Mouse (Mus musculus) layer of hippocampus, adult 9-11 months (tissue): ENCODE results near the gene Lasp1.
"Not testable (repeated sequence)": the region's sequence is repeated elsewhere in the genome, so short reads cannot be mapped to it uniquely, and the experiment has no call there.

Experiments
- DNase-seq: peaks from one replicate; pipeline ENCODE4 v3.0.0; 2022

Gene Lasp1

GRCm38 (mm10) chr11:97830501-97830900, 31.7 kb downstream of the Lasp1 start:
- no peak for DNase-seq

DNA sequence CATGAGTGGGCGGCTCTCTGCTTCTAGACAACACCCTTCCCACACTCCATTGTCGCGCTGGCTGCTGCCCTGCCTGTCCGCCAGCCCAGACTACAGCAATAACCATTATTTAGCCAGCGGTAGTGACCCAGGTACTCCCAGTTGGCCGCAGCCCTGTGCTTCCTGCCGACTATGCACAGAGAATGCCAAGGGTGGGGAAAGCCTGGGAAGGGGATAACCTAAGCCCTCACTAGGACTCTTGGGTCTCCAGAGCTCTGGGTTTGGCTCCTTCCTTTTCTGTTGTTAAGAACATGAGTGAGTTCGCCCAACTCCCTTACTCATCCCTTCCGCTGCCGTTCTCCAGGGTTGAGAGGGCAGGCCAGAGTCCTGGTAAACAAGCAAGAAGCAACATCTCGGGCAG, 33.2 kb downstream of the Lasp1 start:
- DNase-seq, result no peak

- DNase-seq, result no peak
Measured at GRCm38 (mm10) chr11:97833352-97833751, 34.6 kb downstream of the Lasp1 start.

GRCm38 (mm10) chr11:97836541-97836940, 37.7 kb downstream of the Lasp1 start:
- no peak for DNase-seq

- DNase-seq, result not testable (repeated sequence)
Measured at GRCm38 (mm10) chr11:97837051-97837450, 38.3 kb downstream of the Lasp1 start.

DNA sequence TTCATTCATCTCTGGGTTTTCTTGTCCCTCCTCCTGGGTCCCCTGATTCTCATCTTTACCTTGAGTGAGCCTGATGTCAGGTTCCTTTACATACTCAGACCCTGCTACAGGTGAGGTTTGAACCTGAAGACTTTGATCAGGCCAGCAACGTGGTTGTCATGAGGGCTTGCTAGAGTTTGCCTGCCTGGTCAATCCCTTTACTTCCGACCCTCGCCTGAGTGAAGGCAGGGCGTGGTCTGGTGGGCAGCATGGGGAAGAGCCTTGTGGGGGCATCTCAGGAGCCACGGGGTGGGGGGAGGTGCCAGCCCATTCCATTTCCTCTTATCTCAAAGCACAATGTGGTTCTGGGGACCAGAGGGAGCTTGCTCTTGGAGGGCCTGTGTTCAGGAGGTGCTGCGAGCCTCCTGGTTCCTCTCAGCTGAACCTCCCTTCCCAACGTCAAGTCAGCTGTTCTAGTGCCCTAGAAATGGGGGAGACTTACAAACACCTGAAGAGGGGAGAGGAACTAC, 38.9 kb downstream of the Lasp1 start:
- DNase-seq, result no peak

- DNase-seq, result no peak
Measured at GRCm38 (mm10) chr11:97838779-97839440, 40.1 kb downstream of the Lasp1 start.

- no peak for DNase-seq
Measured at GRCm38 (mm10) chr11:97839441-97840134, 40.8 kb downstream of the Lasp1 start.

GRCm38 (mm10) chr11:97840135-97840490, 41.3 kb downstream of the Lasp1 start:
- DNase-seq, result no peak

GRCm38 (mm10) chr11:97840539-97840954, 41.7 kb downstream of the Lasp1 start, which contains the start of gene B230217C12Rik:
Gene B230217C12Rik (plus strand): TSS chr11:97840780.
- DNase-seq, result no peak

DNA sequence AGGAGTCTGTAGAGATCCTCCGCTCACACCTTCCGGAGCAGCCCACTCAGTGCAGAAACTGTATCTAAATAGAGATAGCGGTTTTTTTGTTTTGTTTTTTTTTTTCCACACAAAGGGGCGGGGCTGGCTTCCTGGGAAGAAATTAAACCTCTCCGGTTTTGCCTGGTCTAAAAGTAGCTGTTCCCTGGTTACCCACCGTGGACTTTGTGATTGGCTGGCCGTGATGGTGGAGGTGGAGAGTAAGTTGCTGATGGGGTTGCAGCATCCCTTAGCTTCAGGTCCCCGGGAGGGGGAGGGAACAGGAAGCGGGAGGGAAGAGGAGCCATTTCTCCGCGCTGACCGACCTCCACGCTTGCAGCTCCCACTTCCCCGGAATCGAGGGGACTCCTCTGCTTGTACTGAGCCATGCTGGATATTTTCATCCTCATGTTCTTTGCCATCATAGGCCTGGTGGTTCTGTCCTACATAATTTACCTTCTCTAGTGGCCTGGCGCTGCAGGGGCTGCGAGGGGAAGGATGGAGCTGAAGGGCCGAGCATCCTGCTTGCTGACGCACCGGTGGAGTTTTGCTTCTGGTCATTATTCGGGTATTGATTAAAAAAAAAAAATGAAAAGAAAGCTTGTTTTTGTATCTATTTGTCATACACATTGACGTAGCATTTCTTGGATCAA, 42.3 kb downstream of the Lasp1 start:
- DNase-seq, result peak; percentile 95

GRCm38 (mm10) chr11:97842001-97842400, 43.2 kb downstream of the Lasp1 start:
- DNase-seq, result no peak

DNA sequence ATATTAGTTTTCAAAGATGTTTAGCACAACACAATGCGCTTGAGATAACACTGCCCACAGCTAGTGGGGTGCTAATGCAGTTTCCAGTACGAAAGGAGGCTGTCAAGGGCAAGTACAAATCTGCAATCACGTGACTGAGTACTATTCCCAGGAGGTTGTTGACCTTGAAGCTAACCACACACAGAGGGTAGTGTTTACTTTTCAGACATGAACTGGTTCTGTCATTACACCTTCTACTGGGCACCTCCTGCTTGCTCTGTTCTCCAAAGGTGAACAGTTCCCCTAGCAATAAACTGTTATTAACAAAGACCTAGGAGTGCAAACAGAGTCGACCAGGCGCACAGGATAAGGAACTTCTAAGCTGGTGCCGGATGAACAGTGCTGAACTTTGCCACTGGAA, 51.6 kb downstream of the Lasp1 start:
- DNase-seq, result no peak

DNA sequence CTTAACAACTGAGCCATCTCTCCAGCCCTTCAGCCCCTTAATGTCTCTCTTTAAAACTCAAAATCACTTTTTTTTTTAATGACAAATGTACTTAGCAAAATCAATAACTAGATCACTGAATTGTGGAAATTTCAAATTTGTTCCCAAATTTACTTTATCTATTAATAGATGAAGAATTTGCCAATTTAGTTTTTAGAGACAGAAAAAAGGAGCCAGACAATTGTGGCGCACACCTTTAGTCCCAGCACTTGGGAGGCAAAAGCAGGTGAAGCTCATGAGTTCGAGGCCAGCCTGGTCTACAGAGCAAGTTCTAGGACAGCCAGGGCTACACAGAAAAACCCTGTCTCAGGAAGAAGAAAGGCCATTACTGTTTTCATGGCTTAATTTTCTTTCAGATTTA, 52.8 kb downstream of the Lasp1 start:
- no peak for DNase-seq

DNA sequence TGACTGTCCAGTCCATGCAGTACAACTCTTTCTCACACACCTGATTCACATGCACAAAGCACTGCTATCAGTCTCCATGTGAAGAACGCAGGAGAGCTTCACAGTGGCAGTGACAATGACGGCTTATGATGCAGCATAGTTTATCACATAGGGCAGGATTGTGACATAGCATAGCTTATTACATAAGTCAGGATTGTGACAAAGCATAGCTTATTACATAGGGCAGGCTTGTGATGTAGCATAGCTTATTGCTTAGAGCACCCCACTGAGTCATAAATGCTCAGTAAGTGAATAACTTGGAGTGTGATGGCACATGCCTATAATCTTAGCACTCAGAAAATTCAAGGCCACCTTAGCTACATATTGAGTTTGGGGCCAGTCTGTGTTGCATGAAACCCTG, 56.7 kb downstream of the Lasp1 start:
- DNase-seq, result no peak

- no peak for DNase-seq
Measured at GRCm38 (mm10) chr11:97862148-97862547, 63.3 kb downstream of the Lasp1 start.

DNA sequence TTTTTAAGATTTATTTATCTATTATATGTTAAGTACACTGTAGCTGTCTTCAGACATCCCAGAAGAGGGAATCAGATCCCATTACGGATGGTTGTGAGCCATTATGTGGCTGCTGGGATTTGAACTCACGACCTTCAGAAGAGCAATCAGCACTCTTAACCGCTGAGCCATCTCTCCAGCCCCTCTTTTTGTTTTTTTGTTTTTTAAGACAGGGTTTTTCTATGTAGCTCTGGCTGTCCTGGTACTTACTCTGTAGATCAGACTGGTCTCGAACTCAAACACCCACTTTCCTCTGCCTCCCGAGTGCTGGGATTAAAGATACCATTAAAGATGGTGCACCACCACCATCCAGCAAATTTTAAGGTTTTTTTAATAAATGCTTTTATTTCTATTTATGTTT, 66.6 kb downstream of the Lasp1 start:
- DNase-seq, result no peak

DNA sequence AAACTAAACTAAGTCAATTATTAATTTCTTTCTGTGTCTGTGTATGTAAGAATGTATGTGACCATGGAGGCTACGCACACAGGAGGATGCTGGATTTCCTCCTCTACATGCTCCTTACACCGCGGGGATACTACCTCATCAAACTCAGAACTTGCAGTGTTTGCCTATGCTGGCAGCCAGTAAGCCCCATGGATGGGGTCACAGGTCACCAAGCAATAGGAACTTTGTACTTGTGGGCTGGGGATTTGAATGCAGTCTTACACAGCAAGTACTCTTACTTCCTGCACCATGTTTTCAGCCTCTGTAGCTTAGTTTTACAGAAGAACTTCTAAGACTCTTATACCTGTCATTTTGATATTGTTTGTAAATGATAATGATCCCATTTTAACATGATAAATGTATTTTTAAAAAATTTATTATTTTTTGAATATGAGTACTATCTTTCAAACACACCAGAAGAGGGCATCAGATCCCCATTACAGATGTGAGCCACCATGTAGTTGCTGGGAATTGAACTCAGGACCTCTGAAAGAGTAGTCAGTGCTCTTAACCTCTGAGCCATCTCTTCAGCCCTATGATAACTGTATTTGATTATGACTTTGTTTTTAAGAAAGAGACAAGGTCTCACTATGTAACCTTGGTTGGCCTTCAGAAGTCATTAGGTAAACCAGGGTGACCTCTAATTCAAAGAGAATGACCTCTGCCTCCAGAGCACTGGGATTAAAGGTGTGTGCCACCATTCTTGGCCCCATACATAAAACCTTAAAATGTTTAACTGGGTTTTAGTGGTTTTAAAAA, 67.5 kb downstream of the Lasp1 start:
- DNase-seq, result no peak

DNA sequence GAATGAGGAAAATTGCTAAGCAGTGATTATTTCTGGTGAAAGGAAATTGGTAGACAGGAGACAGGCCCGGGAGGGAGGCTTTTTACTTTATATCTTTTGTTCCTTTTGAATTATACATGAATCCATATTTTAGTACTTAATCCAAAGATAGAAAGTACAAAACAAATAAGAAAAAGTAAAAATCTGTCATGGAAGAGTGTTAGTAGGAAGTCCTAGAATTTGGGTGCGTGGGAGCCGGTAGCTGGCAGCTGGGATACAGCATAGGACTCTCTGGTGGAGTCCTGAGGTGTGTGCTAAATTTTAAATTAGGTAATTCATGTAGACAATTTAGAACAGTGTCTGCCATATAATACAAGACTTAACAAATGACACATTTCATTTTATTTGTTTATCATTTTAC, 68.8 kb downstream of the Lasp1 start:
- DNase-seq, result peak; percentile 37

- DNase-seq, result not testable (repeated sequence)
Measured at GRCm38 (mm10) chr11:97872378-97872777, 73.6 kb downstream of the Lasp1 start.

DNA sequence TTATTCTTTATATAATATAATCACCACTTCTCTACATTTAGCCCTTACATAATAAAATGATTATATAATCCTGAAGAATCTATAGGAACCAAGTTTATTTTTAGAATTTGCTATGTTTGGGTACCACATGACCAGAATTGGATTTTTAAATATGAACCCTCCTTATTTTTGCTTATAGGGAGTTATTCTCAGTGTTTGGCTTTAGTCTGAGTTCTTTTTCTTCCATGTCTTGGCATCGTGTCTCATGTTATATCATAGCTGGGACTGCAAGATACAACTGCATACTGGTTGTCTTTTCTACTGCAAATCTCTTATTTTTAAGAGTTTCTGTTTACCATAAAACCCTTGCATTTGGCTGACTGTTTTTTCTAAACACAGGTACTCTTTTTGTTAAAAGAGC, 75.6 kb downstream of the Lasp1 start:
- no peak for DNase-seq

DNA sequence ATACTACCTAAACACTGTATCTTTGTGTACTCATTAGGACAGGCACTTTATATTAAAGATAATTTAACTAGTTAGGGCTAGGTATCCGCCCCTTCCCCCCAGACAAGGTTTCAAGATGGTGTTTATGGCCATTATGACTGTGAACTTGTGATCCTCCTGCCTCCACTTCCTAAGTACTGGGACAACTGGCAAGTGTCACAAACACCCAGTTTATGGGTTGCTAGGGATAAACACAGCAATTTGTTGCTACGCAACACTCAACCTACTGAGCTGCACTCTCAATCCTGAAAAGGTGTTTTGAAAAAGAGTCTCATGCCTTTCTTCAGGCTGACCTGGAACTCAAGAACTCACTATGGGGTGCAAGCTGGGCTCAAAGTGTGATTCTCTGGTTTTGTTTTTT, 78.5 kb downstream of the Lasp1 start:
- DNase-seq, result no peak

- no peak for DNase-seq
Measured at GRCm38 (mm10) chr11:97880362-97880761, 81.6 kb downstream of the Lasp1 start.
